Mouse (Mus musculus) MEL (cell line): Measurements from ENCODE around the gene Ncapd2. TPM values are rescaled to one million over a fixed set of nuclear protein-coding genes. Genes with fewer than 3 reads are reported as not detected.

Source experiments
- DNase-seq: peaks from one replicate; pipeline ENCODE4 v3.0.0; 2011; ENCODE audit warnings: low read depth, low spot score
- H3K27ac ChIP-seq: 2 replicates; pipeline ENCODE4 v1.5.1; 2012; ENCODE audit warnings: low read depth, mild to moderate bottlenecking, control low read depth, low read length, moderate library complexity; ENCODE audit not compliant: control insufficient read depth
- H3K27me3 ChIP-seq, 2 experiments: fragments of 150-350 bp in 1 of 2; sonication (generic) in 1 of 2; 2 replicates each; pipeline ENCODE4 v1.6.1; 2012; ENCODE audit warnings: low read length in 2 of 2, mild to moderate bottlenecking in 2 of 2, improper control_type of control experiment in 1 of 2, moderate library complexity in 1 of 2; ENCODE audit not compliant: insufficient read depth in 2 of 2, control insufficient read depth in 1 of 2
- H3K36me3 ChIP-seq, 2 experiments: 2 replicates each; pipeline ENCODE4 v1.6.1; 2012 to 2014; ENCODE audit warnings: low read length in 2 of 2, improper control_type of control experiment in 1 of 2, inconsistent platforms in 1 of 2, mild to moderate bottlenecking in 1 of 2; ENCODE audit not compliant: insufficient read depth in 2 of 2, control insufficient read depth in 1 of 2
- H3K4me1 ChIP-seq, 2 experiments: fragments of 150-350 bp in 1 of 2; sonication (generic) in 1 of 2; 2 replicates each; pipeline ENCODE4 v1.6.1; 2012; ENCODE audit warnings: low read length in 2 of 2, improper control_type of control experiment in 1 of 2, mild to moderate bottlenecking in 1 of 2; ENCODE audit not compliant: insufficient read depth in 2 of 2, control insufficient read depth in 1 of 2
- H3K4me3 ChIP-seq, 2 experiments: fragments of 150-350 bp in 1 of 2; sonication (generic) in 1 of 2; 2 replicates each; pipeline ENCODE4 v1.5.1; 2012; ENCODE audit warnings: low read depth in 2 of 2, low read length in 2 of 2, mild to moderate bottlenecking in 2 of 2, moderate library complexity in 2 of 2, control low read depth in 1 of 2, improper control_type of control experiment in 1 of 2; ENCODE audit not compliant: control insufficient read depth in 1 of 2, insufficient read depth in 1 of 2
- H3K79me2 ChIP-seq: 2 replicates; pipeline ENCODE4 v1.6.1; 2012; ENCODE audit warnings: mild to moderate bottlenecking, low read length, moderate library complexity; ENCODE audit not compliant: control insufficient read depth, poor library complexity, insufficient read depth
- H3K9ac ChIP-seq: 2 replicates; pipeline ENCODE4 v1.6.1; 2012; ENCODE audit warnings: low read depth, mild to moderate bottlenecking, control low read depth, low read length, moderate library complexity; ENCODE audit not compliant: control insufficient read depth, poor library complexity, severe bottlenecking
- H3K9me3 ChIP-seq: fragments of 150-350 bp; sonication (generic); replicated peaks from 2 replicates; pipeline ENCODE4 v1.6.1; 2012; ENCODE audit warnings: mild to moderate bottlenecking, low read length, improper control_type of control experiment, moderate library complexity; ENCODE audit not compliant: insufficient read depth
- BHLHE40 ChIP-seq: IDR thresholded peaks from 2 replicates; pipeline ENCODE4 v1.6.1; 2012; ENCODE audit warnings: low read depth, mild to moderate bottlenecking, inconsistent platforms, low read length, improper control_type of control experiment, borderline replicate concordance
- CHD1 ChIP-seq: IDR thresholded peaks from 2 replicates; pipeline ENCODE4 v1.6.1; 2012; ENCODE audit warnings: low read depth, mild to moderate bottlenecking, inconsistent platforms, low read length, improper control_type of control experiment
- CTCF ChIP-seq, 3 experiments: IDR thresholded peaks in 2 of 3; conservative IDR thresholded peaks in 1 of 3; 2 replicates each; pipeline ENCODE4 v1.5.1; 2011 to 2012; ENCODE audit warnings: low read length in 3 of 3, low read depth in 2 of 3, mild to moderate bottlenecking in 2 of 3, improper control_type of control experiment in 1 of 3, inconsistent platforms in 1 of 3, mixed read lengths in 1 of 3, moderate library complexity in 1 of 3; ENCODE audit not compliant: control insufficient read depth in 1 of 3, insufficient read depth in 1 of 3, poor library complexity in 1 of 3, severe bottlenecking in 1 of 3
- EP300 ChIP-seq, 2 experiments: IDR thresholded peaks; 2 replicates each; pipeline ENCODE4 v1.6.1; 2011; ENCODE audit warnings: improper control_type of control experiment in 2 of 2, low read length in 2 of 2, low read depth in 1 of 2, mild to moderate bottlenecking in 1 of 2
- ETS1 ChIP-seq: IDR thresholded peaks from 2 replicates; pipeline ENCODE4 v1.6.1; 2012; ENCODE audit warnings: low read depth, mild to moderate bottlenecking, inconsistent platforms, low read length, improper control_type of control experiment, moderate library complexity
- GABPA ChIP-seq: IDR thresholded peaks from 2 replicates; pipeline ENCODE4 v1.6.1; 2012; ENCODE audit warnings: low read depth, mild to moderate bottlenecking, inconsistent platforms, low read length, improper control_type of control experiment, moderate library complexity
- HCFC1 ChIP-seq: IDR thresholded peaks from 2 replicates; pipeline ENCODE4 v1.6.1; 2012; ENCODE audit warnings: low read depth, mild to moderate bottlenecking, inconsistent platforms, low read length, improper control_type of control experiment, moderate library complexity
- JUND ChIP-seq: IDR thresholded peaks from 2 replicates; pipeline ENCODE4 v1.6.1; 2011; ENCODE audit warnings: low read depth, mild to moderate bottlenecking, improper control_type of control experiment, low read length
- KAT2A ChIP-seq: conservative IDR thresholded peaks from 2 replicates; pipeline ENCODE4 v1.6.1; 2012; ENCODE audit warnings: low read depth, low read length, improper control_type of control experiment, inconsistent platforms
- MEF2A ChIP-seq: IDR thresholded peaks from 2 replicates; pipeline ENCODE4 v1.6.1; 2014; ENCODE audit warnings: low read depth, mild to moderate bottlenecking, inconsistent platforms, low read length, improper control_type of control experiment; ENCODE audit not compliant: poor library complexity, insufficient replicate concordance, severe bottlenecking; ENCODE audit errors: extremely low read depth
- MXI1 ChIP-seq: IDR thresholded peaks from 2 replicates; pipeline ENCODE4 v1.6.1; 2011; ENCODE audit warnings: mild to moderate bottlenecking, low read depth, low read length, improper control_type of control experiment
- MYC ChIP-seq: IDR thresholded peaks from 2 replicates; pipeline ENCODE4 v1.6.1; 2011; ENCODE audit warnings: low read depth, mild to moderate bottlenecking, low read length, improper control_type of control experiment, moderate library complexity
- RAD21 ChIP-seq: IDR thresholded peaks from 2 replicates; pipeline ENCODE4 v1.6.1; 2011; ENCODE audit warnings: mild to moderate bottlenecking, low read depth, low read length, improper control_type of control experiment
- SIN3A ChIP-seq: IDR thresholded peaks from 2 replicates; pipeline ENCODE4 v1.6.1; 2012; ENCODE audit warnings: low read length, improper control_type of control experiment, inconsistent platforms
- TAL1 ChIP-seq: IDR thresholded peaks from 2 replicates; pipeline ENCODE4 v1.6.1; 2012; ENCODE audit warnings: mild to moderate bottlenecking, inconsistent platforms, low read length, moderate library complexity, mixed read lengths
- TBP ChIP-seq: IDR thresholded peaks from 2 replicates; pipeline ENCODE4 v1.8.0; 2011; ENCODE audit warnings: low read depth, low read length, improper control_type of control experiment
- USF1 ChIP-seq: IDR thresholded peaks from 2 replicates; pipeline ENCODE4 v1.6.1; 2014; ENCODE audit warnings: low read depth, mild to moderate bottlenecking, inconsistent platforms, low read length, improper control_type of control experiment, moderate library complexity
- USF2 ChIP-seq, 2 experiments: IDR thresholded peaks; 2 replicates each; pipeline ENCODE4 v1.6.1; 2011 to 2012; ENCODE audit warnings: improper control_type of control experiment in 2 of 2, low read length in 2 of 2, borderline replicate concordance in 1 of 2, inconsistent platforms in 1 of 2, low read depth in 1 of 2, mild to moderate bottlenecking in 1 of 2; ENCODE audit not compliant: insufficient read depth in 1 of 2
- ZKSCAN1 ChIP-seq: IDR thresholded peaks from 2 replicates; pipeline ENCODE4 v1.6.1; 2012; ENCODE audit warnings: low read depth, mild to moderate bottlenecking, inconsistent platforms, low read length, improper control_type of control experiment, moderate library complexity
- ZMIZ1 ChIP-seq: IDR thresholded peaks from 2 replicates; pipeline ENCODE4 v1.6.1; 2012; ENCODE audit warnings: low read depth, mild to moderate bottlenecking, inconsistent platforms, low read length, improper control_type of control experiment, moderate library complexity
- ZNF384 ChIP-seq: IDR thresholded peaks from 2 replicates; pipeline ENCODE4 v1.6.1; 2012; ENCODE audit warnings: low read depth, mild to moderate bottlenecking, inconsistent platforms, low read length, improper control_type of control experiment
- polyA plus RNA-seq, 2 experiments: library from polyadenylated mRNA; stranded (reverse) in 1 of 2; unstranded in 1 of 2; fragments of >175 nt in 1 of 2; fragments of >200 nt in 1 of 2; gene quantifications; 2 replicates each; pipeline versions ENCODE4 v1.2.1 to v1.2.4; 2012; ENCODE audit warnings: low replicate concordance in 2 of 2, low read depth in 1 of 2; ENCODE audit not compliant: insufficient read length in 2 of 2, insufficient read depth in 1 of 2, missing spikeins in 1 of 2
- total RNA-seq: library from RNA; depleted of rRNA; stranded (reverse); fragments of 300-350 nt; gene quantifications from 2 replicates; pipeline ENCODE4 v1.2.3, GENCODE M21; 2012

Ncapd2 gene
- total and polyA plus RNA-seq, 3 experiments: 86.6 to 394 TPM; not detected in 1

DNA sequence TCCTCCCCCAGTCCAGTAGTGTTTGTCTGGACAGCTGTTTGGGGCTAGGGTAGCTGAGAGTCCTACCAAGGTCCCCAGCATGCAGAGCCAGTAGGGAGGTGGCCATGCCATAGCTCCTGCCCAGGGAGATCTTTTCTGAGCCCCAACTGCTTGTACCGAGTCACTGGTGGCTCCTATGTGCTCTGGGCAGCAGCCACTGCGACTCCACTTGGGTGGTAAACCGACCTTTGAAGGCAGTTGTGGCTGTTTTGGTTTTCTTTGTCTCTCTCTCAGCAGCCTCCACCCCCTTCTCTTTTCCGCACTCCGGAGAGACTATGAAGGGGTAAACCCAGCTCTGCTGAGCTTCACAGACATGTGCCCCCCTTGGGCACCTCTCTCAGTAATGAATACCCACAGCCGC, 45.3 kb upstream of the Ncapd2 start, which contains the start of gene Cd27:
Gene Cd27 (minus strand): TSS at position 229 of the 400 bp plus-strand sequence.
- TF ChIP-seq EP300 (IDR thresholded peaks at IDR 0.05; ENCODE audit: low read depth in 1 of 2, low read length in 2 of 2) (no peak), MXI1 (no peak), GABPA (no peak), USF1 (no peak), ZNF384 (no peak), CTCF (IDR thresholded peaks at IDR 0.05 in 2 of 3, conservative IDR thresholded peaks at IDR 0.05 in 1 of 3; ENCODE audit: control insufficient read depth in 1 of 3, insufficient read depth in 1 of 3, low read depth in 2 of 3, low read length in 3 of 3, poor library complexity in 1 of 3, severe bottlenecking in 1 of 3) (no peak), ZKSCAN1 (no peak), USF2 (IDR thresholded peaks at IDR 0.05; ENCODE audit: borderline replicate concordance in 1 of 2, insufficient read depth in 1 of 2, low read depth in 1 of 2, low read length in 2 of 2) (no peak), BHLHE40 (no peak), ZMIZ1 (no peak), HCFC1 (no peak), ETS1 (no peak)
- Histone ChIP-seq H3K4me1 (peaks cover 3 to 13% of the 10 kb centered on the region in 2 experiments; a peak in 3 of 4 replicates), H3K27ac (no peak within 1 kb of the TSS), H3K36me3 (peaks cover 0 to 9% of the 10 kb centered on the region in 2 experiments; a peak in 2 of 4 replicates), H3K9me3 (no peaks in the 10 kb centered on the region), H3K9ac (no peak within 1 kb of the TSS), H3K4me3 (no peak within 1 kb of the TSS), H3K79me2 (no peaks in the 10 kb centered on the region; the same call in 1 of the 2 replicates), H3K27me3 (no peaks in the 10 kb centered on the region)
- DNase-seq: no peak

DNA sequence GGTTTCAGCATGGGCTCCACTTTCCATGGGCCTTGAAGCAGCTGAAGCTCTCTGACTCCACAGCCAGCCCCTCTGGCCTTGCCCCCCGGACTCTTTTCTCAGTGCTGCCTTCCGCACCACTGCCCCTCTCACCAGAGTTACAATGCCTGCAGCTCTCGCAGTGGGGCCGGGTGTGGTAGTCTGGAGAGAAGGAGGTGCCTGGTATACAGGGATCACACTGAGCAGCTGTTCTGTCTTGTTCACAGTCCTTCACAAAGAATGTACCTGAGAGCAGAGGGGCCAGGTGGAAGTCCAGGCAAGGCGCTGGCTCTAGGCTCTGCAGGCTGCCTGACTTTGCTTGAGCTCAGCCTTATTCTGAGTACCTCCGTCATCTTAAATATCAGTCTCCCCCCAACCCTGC, 44.8 kb upstream of the Ncapd2 start:
- no peak overlapping the region for H3K27ac ChIP-seq
- no peaks in the 10 kb centered on the region for H3K27me3 ChIP-seq
- H3K4me1 ChIP-seq: peaks cover 3 to 13% of the 10 kb centered on the region in 2 experiments; a peak in 3 of 4 replicates
- TF ChIP-seq RAD21 (no peak), MYC (no peak), EP300 (IDR thresholded peaks at IDR 0.05; ENCODE audit: low read depth in 1 of 2, low read length in 2 of 2) (no peak), ZMIZ1 (no peak)
- TF ChIP-seq, all 39 proteins: peak for 0
- Histone ChIP-seq H3K9ac (no peak overlapping the region), H3K4me3 (no peak overlapping the region), H3K36me3 (peaks cover 0 to 9% of the 10 kb centered on the region in 2 experiments; a peak in 2 of 4 replicates), H3K9me3 (no peaks in the 10 kb centered on the region), H3K79me2 (peaks cover 3% of the 10 kb centered on the region; the same call in 1 of the 2 replicates)
- no peak for DNase-seq

DNA sequence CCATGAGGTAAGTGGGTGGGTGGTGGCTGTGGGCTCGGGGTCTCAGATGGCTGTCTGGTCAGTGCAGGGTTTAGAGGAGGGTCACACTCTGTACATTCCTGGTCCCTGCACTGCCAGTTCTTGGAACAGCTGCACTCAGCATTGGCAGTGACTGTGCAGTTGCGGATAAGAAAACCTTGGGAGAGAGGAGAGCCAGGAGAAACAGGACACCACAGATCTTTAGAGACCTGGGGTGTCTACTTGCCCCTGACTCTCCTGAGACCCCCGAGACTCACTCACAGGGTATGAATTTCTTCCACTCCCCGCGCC, 43.0 kb upstream of the Ncapd2 start:
- Histone ChIP-seq H3K9me3 (no peaks in the 10 kb centered on the region), H3K4me1 (peaks cover 3 to 13% of the 10 kb centered on the region in 2 experiments; a peak in 3 of 4 replicates), H3K27me3 (no peaks in the 10 kb centered on the region)
- no peak for TF ChIP-seq TAL1
- no peak for TF ChIP-seq MXI1
- TF ChIP-seq BHLHE40: no peak
- no peak for TF ChIP-seq KAT2A
- no peak for TF ChIP-seq RAD21
- TF ChIP-seq MEF2A: no peak
- no peak for TF ChIP-seq JUND
- no peak for TF ChIP-seq CHD1
- no peak for TF ChIP-seq GABPA
- TF ChIP-seq ZKSCAN1: no peak
- TF ChIP-seq SIN3A: no peak
- TF ChIP-seq TBP: no peak
- TF ChIP-seq USF1: no peak
- no peak for TF ChIP-seq HCFC1
- no peak for TF ChIP-seq ZMIZ1
- TF ChIP-seq, all 39 proteins: peak for 0
- no peak overlapping the region for H3K4me3 ChIP-seq
- H3K9ac ChIP-seq: no peak overlapping the region
- H3K27ac ChIP-seq: no peak overlapping the region
- DNase-seq: no peak
- peaks cover 4% of the 10 kb centered on the region; the same call in 1 of the 2 replicates for H3K79me2 ChIP-seq
- H3K36me3 ChIP-seq: peaks cover 0 to 9% of the 10 kb centered on the region in 2 experiments; a peak in 2 of 4 replicates
